Mouse (Mus musculus): ENCODE results near the gene Zbtb38.

DNA sequence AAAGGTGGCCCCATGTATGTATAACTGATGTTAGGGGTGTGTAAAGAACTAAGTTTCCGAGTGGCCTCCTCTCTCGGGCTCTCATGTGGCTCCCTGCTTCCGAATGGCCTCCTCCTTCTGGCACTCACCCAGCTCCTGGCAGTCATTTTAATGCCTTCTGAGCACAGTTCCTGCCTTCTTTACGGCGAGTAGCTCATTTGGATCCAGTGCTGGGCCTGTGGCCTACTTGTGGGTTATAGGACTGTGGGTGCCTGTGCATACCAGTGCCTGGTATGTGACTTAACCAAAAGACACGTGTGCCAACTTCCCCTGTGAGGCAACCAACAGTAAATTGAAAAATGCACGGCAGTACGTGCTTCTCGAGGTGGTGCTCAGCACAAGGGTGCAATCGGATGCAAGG lies 50.7 kb downstream of the Zbtb38 start:
- no peak for TF ChIP-seq TAL1 (IDR thresholded peaks at IDR 0.05; ENCODE audit: low read length)
- TF ChIP-seq GATA1 (IDR thresholded peaks at IDR 0.05; ENCODE audit: low read length) = no peak
